Mouse (Mus musculus) hematopoietic stem cell, adult 5-6 weeks (primary cell): ENCODE data around the gene Mrpl16. TPM values are rescaled to one million over a fixed set of nuclear protein-coding genes. Genes with fewer than 3 reads are reported as not detected.

ENCODE experiments used
- ATAC-seq, 2 experiments: fragments of 125-278 bp in 1 of 2; replicated peaks in 1 of 2; 2 replicates each; pipeline ENCODE4 v1.8.0; 2016 to 2017; ENCODE audit warnings: inconsistent platforms in 2 of 2, mild to moderate bottlenecking in 2 of 2, moderate number of reproducible peaks in 2 of 2, low read depth in 1 of 2, moderate TSS enrichment in 1 of 2; ENCODE audit not compliant: low FRiP score in 2 of 2, poor library complexity in 2 of 2, severe bottlenecking in 2 of 2, insufficient read depth in 1 of 2, low TSS enrichment in 1 of 2
- total RNA-seq: library from RNA; stranded (forward); fragments of 172-1452, 232-1000 nt; gene quantifications from 2 replicates; pipeline ENCODE4 v1.2.3, GENCODE M21; 2017

The Mrpl16 gene
- 60.9 and 76.5 TPM in 2 replicates for total RNA-seq

- peak; percentile 77 to 81 for ATAC-seq
Measured at GRCm38 (mm10) chr19:11770205-11770892, at the start of gene Mrpl16. Gene Mrpl16, plus strand, starts transcription at chr19:11770391.

GRCm38 (mm10) chr19:11723870-11724269, 46.3 kb upstream of the Mrpl16 start:
- ATAC-seq = no peak

GRCm38 (mm10) chr19:11724275-11724674, 45.9 kb upstream of the Mrpl16 start:
- no peak for ATAC-seq

DNA sequence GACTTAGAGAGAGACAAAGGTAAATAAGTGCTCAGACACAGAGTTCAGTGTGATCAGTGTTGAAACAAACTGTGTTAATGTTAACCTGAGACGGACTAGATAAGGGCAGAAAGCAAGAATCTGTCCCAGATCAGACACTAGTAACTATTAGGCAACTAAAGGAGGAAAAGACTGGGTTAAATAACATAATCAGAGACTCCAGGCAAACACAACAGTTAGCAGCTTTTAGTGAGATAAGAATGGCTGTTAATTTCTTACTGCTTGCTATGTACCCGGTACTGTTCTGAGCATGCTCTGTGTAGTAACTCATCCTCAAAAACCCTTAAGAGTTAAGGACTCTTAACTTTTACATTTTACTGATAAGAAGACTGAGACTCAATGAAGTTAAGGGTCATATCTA, 44.3 kb upstream of the Mrpl16 start:
- ATAC-seq = no peak

DNA sequence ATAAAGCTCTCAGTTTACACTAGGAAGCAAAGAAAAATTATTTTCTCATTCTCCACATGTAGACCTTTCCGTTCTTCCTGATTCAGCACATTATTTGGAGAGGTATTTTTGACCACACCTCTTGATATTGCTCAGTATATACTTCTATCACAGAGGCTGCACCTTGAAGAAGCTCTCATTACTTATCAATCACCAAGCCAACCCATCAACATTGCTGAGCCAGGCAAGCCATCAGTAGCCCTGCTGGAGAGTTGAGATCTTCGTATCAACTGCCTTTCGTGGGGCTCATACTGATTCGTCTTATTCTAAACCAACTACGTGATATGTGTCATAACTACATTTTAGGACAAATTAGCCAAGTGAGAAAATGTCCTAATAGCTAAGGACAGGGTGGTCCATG, 42.9 kb upstream of the Mrpl16 start:
- no peak for ATAC-seq

GRCm38 (mm10) chr19:11730278-11730677, 39.9 kb upstream of the Mrpl16 start:
- ATAC-seq = no peak

- ATAC-seq = no peak
Measured at GRCm38 (mm10) chr19:11736455-11736854, 33.7 kb upstream of the Mrpl16 start.

GRCm38 (mm10) chr19:11745680-11746079, 24.5 kb upstream of the Mrpl16 start:
- no peak for ATAC-seq

DNA sequence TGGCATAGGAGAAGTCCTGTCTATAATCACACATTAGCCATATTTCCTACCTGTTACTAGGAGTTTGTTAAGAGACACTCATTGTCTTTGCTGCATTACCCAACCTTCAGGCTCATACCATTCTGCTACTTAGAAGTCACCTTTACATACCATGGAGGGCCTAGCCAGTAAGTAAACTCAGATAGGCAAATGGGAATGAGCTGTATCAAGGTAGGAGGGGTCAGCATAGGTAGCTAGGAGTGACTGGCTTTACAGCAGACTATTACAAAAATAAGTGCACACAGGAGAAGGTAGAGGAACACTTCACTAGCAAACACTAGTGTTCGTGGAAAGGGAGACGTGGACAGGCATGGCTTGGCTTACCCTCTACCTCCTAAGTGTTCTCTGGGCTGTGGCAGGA, 22.9 kb upstream of the Mrpl16 start, which contains the start of gene Gif:
Gene Gif, plus strand, starts transcription at position 257 of the 400 bp plus-strand sequence.
- no peak for ATAC-seq

DNA sequence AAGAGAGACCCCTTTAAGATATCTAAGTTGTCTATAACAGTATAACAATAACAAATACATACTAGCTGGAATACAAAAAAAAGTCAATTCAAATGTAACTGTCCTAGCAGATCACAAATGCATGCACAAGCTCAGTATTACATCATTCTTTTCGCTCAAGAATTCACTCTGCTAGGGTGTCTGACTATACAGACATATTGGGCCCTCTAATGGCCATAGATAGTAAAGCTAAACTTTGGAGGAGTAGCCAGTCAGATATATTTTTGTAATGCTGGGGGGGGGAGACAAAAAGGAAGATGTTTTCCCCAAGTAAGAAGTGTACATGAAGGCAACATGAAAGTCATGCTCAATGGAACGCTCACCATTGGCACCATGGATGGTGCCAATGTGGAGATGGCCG, 5.1 kb upstream of the Mrpl16 start:
- no peak for ATAC-seq

GRCm38 (mm10) chr19:11766413-11766812, 3.8 kb upstream of the Mrpl16 start:
- peak; percentile 19 to 22; a peak in 1 of 4 replicates for ATAC-seq

DNA sequence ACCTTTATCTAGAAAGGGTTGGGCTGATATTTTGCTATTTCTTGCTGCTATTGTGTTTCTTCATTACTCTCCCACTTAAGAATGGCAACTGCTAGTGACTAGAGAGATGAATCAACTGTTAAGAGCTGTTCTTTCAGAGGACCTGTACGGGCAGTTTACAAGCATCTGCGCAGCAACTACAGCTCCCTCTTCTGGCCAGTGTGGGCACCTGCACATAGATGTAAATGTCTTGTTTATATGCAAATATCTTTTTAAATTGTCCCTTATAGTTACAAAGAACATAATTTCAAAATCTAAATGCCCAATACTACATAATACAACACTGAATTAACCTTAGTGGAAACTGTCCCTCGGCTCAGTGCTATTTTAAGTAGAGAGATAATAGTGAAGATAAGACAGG, 2.0 kb upstream of the Mrpl16 start:
- ATAC-seq = peak; percentile 46 to 60; a peak in 2 of 4 replicates

DNA sequence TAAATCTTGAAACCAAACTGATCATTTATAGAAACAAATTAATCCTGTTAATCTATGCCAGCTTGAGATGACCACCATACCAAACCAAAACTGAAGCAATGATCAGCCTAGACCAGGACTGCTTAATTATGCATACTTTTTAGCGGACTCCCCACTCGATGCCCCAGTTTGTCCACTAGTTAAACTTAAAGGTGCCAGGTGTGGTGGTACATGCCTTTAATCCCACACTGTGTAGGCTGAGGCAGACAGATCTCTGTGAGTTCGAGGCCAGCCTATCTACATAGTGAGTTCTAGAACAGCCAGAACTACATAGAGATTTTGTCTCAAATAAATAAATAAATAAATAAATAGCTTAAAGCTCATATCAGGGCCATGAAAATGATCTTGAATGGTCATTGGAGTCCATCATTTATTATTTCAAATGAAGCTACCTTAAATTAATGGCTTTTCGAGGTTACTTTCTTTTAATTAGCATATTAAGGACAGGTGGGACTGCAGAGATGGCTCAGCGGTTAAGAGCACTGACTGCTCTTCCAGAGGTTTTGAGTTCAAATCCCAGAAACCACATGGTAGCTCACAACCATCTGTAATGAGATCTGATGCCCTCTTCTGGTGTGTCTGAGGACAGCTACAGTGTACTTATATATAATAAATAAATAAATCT, 802 bp upstream of the Mrpl16 start:
- no peak for ATAC-seq

- ATAC-seq = peak; percentile 49 to 72; a peak in 1 of 4 replicates
Measured at GRCm38 (mm10) chr19:11777191-11777865, 7.1 kb downstream of the Mrpl16 start.

- ATAC-seq = no peak
Measured at GRCm38 (mm10) chr19:11785409-11786154, 15.4 kb downstream of the Mrpl16 start.

- no peak for ATAC-seq
Measured at GRCm38 (mm10) chr19:11787826-11788225, 17.6 kb downstream of the Mrpl16 start.

- ATAC-seq = no peak
Measured at GRCm38 (mm10) chr19:11788876-11789275, 18.7 kb downstream of the Mrpl16 start.

GRCm38 (mm10) chr19:11791825-11792224, 21.6 kb downstream of the Mrpl16 start:
- ATAC-seq = no peak
